Mouse (Mus musculus) neural tube, embryonic 14.5 days (tissue): ENCODE data around the gene Mylip. TPM values are rescaled to one million over a fixed set of nuclear protein-coding genes. Genes with fewer than 3 reads are reported as not detected.

Source experiments
- polyA plus RNA-seq: library from polyadenylated mRNA; unstranded; fragments of >200 nt; fragmentation: Nextera tagmentation; extraction: Ambion mirVana; gene quantifications from 2 replicates; pipeline ENCODE4 v1.2.1, GENCODE M21; 2014

Gene Mylip
- polyA plus RNA-seq, 1 experiment from 2014 or later: 4.4 TPM

Other genes with a start within 250 kb of the Mylip start
- 46.5 and 46.9 TPM in 2 replicates for gene Gmpr, start 117.7 kb downstream of the Mylip start, polyA plus RNA-seq